Mouse (Mus musculus) MEL (cell line): ENCODE results near the gene D5Ertd579e. TPM values are rescaled to one million over a fixed set of nuclear protein-coding genes. Genes with fewer than 3 reads are reported as not detected.

Experiments used
- DNase-seq: peaks from one replicate; pipeline ENCODE4 v3.0.0; 2011; ENCODE audit warnings: low read depth, low spot score
- H3K27ac ChIP-seq: 2 replicates; pipeline ENCODE4 v1.5.1; 2012; ENCODE audit warnings: low read depth, mild to moderate bottlenecking, control low read depth, low read length, moderate library complexity; ENCODE audit not compliant: control insufficient read depth
- H3K27me3 ChIP-seq, 2 experiments: fragments of 150-350 bp in 1 of 2; sonication (generic) in 1 of 2; 2 replicates each; pipeline ENCODE4 v1.6.1; 2012; ENCODE audit warnings: low read length in 2 of 2, mild to moderate bottlenecking in 2 of 2, improper control_type of control experiment in 1 of 2, moderate library complexity in 1 of 2; ENCODE audit not compliant: insufficient read depth in 2 of 2, control insufficient read depth in 1 of 2
- H3K36me3 ChIP-seq, 2 experiments: 2 replicates each; pipeline ENCODE4 v1.6.1; 2012 to 2014; ENCODE audit warnings: low read length in 2 of 2, improper control_type of control experiment in 1 of 2, inconsistent platforms in 1 of 2, mild to moderate bottlenecking in 1 of 2; ENCODE audit not compliant: insufficient read depth in 2 of 2, control insufficient read depth in 1 of 2
- H3K4me1 ChIP-seq, 2 experiments: fragments of 150-350 bp in 1 of 2; sonication (generic) in 1 of 2; 2 replicates each; pipeline ENCODE4 v1.6.1; 2012; ENCODE audit warnings: low read length in 2 of 2, improper control_type of control experiment in 1 of 2, mild to moderate bottlenecking in 1 of 2; ENCODE audit not compliant: insufficient read depth in 2 of 2, control insufficient read depth in 1 of 2
- H3K4me3 ChIP-seq, 2 experiments: fragments of 150-350 bp in 1 of 2; sonication (generic) in 1 of 2; 2 replicates each; pipeline ENCODE4 v1.5.1; 2012; ENCODE audit warnings: low read depth in 2 of 2, low read length in 2 of 2, mild to moderate bottlenecking in 2 of 2, moderate library complexity in 2 of 2, control low read depth in 1 of 2, improper control_type of control experiment in 1 of 2; ENCODE audit not compliant: control insufficient read depth in 1 of 2, insufficient read depth in 1 of 2
- H3K79me2 ChIP-seq: 2 replicates; pipeline ENCODE4 v1.6.1; 2012; ENCODE audit warnings: mild to moderate bottlenecking, low read length, moderate library complexity; ENCODE audit not compliant: control insufficient read depth, poor library complexity, insufficient read depth
- H3K9ac ChIP-seq: 2 replicates; pipeline ENCODE4 v1.6.1; 2012; ENCODE audit warnings: low read depth, mild to moderate bottlenecking, control low read depth, low read length, moderate library complexity; ENCODE audit not compliant: control insufficient read depth, poor library complexity, severe bottlenecking
- H3K9me3 ChIP-seq: fragments of 150-350 bp; sonication (generic); replicated peaks from 2 replicates; pipeline ENCODE4 v1.6.1; 2012; ENCODE audit warnings: mild to moderate bottlenecking, low read length, improper control_type of control experiment, moderate library complexity; ENCODE audit not compliant: insufficient read depth
- BHLHE40 ChIP-seq: IDR thresholded peaks from 2 replicates; pipeline ENCODE4 v1.6.1; 2012; ENCODE audit warnings: low read depth, mild to moderate bottlenecking, inconsistent platforms, low read length, improper control_type of control experiment, borderline replicate concordance
- CHD2 ChIP-seq: IDR thresholded peaks from 2 replicates; pipeline ENCODE4 v1.6.1; 2011; ENCODE audit warnings: low read length, improper control_type of control experiment
- CTCF ChIP-seq, 3 experiments: IDR thresholded peaks in 2 of 3; conservative IDR thresholded peaks in 1 of 3; 2 replicates each; pipeline ENCODE4 v1.5.1; 2011 to 2012; ENCODE audit warnings: low read length in 3 of 3, low read depth in 2 of 3, mild to moderate bottlenecking in 2 of 3, improper control_type of control experiment in 1 of 3, inconsistent platforms in 1 of 3, mixed read lengths in 1 of 3, moderate library complexity in 1 of 3; ENCODE audit not compliant: control insufficient read depth in 1 of 3, insufficient read depth in 1 of 3, poor library complexity in 1 of 3, severe bottlenecking in 1 of 3
- ELF1 ChIP-seq: IDR thresholded peaks from 2 replicates; pipeline ENCODE4 v1.6.1; 2014; ENCODE audit warnings: low read depth, mild to moderate bottlenecking, inconsistent platforms, low read length, improper control_type of control experiment, moderate library complexity
- JUND ChIP-seq: IDR thresholded peaks from 2 replicates; pipeline ENCODE4 v1.6.1; 2011; ENCODE audit warnings: low read depth, mild to moderate bottlenecking, improper control_type of control experiment, low read length
- MAX ChIP-seq: IDR thresholded peaks from 2 replicates; pipeline ENCODE4 v1.6.1; 2011; ENCODE audit warnings: low read length, improper control_type of control experiment
- MEF2A ChIP-seq: IDR thresholded peaks from 2 replicates; pipeline ENCODE4 v1.6.1; 2014; ENCODE audit warnings: low read depth, mild to moderate bottlenecking, inconsistent platforms, low read length, improper control_type of control experiment; ENCODE audit not compliant: poor library complexity, insufficient replicate concordance, severe bottlenecking; ENCODE audit errors: extremely low read depth
- MYB ChIP-seq: IDR thresholded peaks from 2 replicates; pipeline ENCODE4 v1.6.1; 2011; ENCODE audit warnings: mild to moderate bottlenecking, low read depth, low read length, improper control_type of control experiment
- MYC ChIP-seq: IDR thresholded peaks from 2 replicates; pipeline ENCODE4 v1.6.1; 2011; ENCODE audit warnings: low read depth, mild to moderate bottlenecking, low read length, improper control_type of control experiment, moderate library complexity
- POLR2A ChIP-seq, 2 experiments: IDR thresholded peaks; 2 replicates each; pipeline ENCODE4 v1.6.1; 2011 to 2012; ENCODE audit warnings: low read length in 2 of 2, mild to moderate bottlenecking in 2 of 2, control low read depth in 1 of 2, improper control_type of control experiment in 1 of 2, low read depth in 1 of 2, moderate library complexity in 1 of 2; ENCODE audit not compliant: control insufficient read depth in 1 of 2, insufficient read depth in 1 of 2, poor library complexity in 1 of 2
- POLR2AphosphoS5 ChIP-seq: IDR thresholded peaks from 2 replicates; pipeline ENCODE4 v1.6.1; 2012; ENCODE audit warnings: low read depth, borderline replicate concordance, mild to moderate bottlenecking, inconsistent platforms, low read length, moderate library complexity, mixed read lengths
- SMC3 ChIP-seq: IDR thresholded peaks from 2 replicates; pipeline ENCODE4 v1.6.1; 2011; ENCODE audit warnings: low read depth, low read length, improper control_type of control experiment
- UBTF ChIP-seq: IDR thresholded peaks from 2 replicates; pipeline ENCODE4 v1.6.1; 2012; ENCODE audit warnings: low read depth, mild to moderate bottlenecking, inconsistent platforms, low read length, improper control_type of control experiment, moderate library complexity, borderline replicate concordance; ENCODE audit not compliant: insufficient read depth
- ZKSCAN1 ChIP-seq: IDR thresholded peaks from 2 replicates; pipeline ENCODE4 v1.6.1; 2012; ENCODE audit warnings: low read depth, mild to moderate bottlenecking, inconsistent platforms, low read length, improper control_type of control experiment, moderate library complexity
- ZMIZ1 ChIP-seq: IDR thresholded peaks from 2 replicates; pipeline ENCODE4 v1.6.1; 2012; ENCODE audit warnings: low read depth, mild to moderate bottlenecking, inconsistent platforms, low read length, improper control_type of control experiment, moderate library complexity
- ZNF384 ChIP-seq: IDR thresholded peaks from 2 replicates; pipeline ENCODE4 v1.6.1; 2012; ENCODE audit warnings: low read depth, mild to moderate bottlenecking, inconsistent platforms, low read length, improper control_type of control experiment
- polyA plus RNA-seq, 2 experiments: library from polyadenylated mRNA; stranded (reverse) in 1 of 2; unstranded in 1 of 2; fragments of >175 nt in 1 of 2; fragments of >200 nt in 1 of 2; gene quantifications; 2 replicates each; pipeline versions ENCODE4 v1.2.1 to v1.2.4; 2012; ENCODE audit warnings: low replicate concordance in 2 of 2, low read depth in 1 of 2; ENCODE audit not compliant: insufficient read length in 2 of 2, insufficient read depth in 1 of 2, missing spikeins in 1 of 2
- total RNA-seq: library from RNA; depleted of rRNA; stranded (reverse); fragments of 300-350 nt; gene quantifications from 2 replicates; pipeline ENCODE4 v1.2.3, GENCODE M21; 2012

The D5Ertd579e gene
- total and polyA plus RNA-seq, 3 experiments = 15.9 to 31.1 TPM; not detected in 1

- Histone ChIP-seq H3K9me3 (no peaks in the 10 kb centered on the region), H3K4me1 (peaks cover 15 to 24% of the 10 kb centered on the region in 2 experiments), H3K27ac (no peak overlapping the region), H3K9ac (no peak overlapping the region), H3K36me3 (peaks cover 0 to 18% of the 10 kb centered on the region in 2 experiments; a peak in 2 of 4 replicates), H3K4me3 (no peak overlapping the region), H3K79me2 (peaks cover 18% of the 10 kb centered on the region), H3K27me3 (no peaks in the 10 kb centered on the region)
- TF ChIP-seq ZMIZ1 = no peak
- TF ChIP-seq JUND = peak; percentile 49; the same call in 1 of the 2 replicates
- TF ChIP-seq ELF1 = no peak
- no peak for TF ChIP-seq SMC3
- TF ChIP-seq UBTF = no peak
- TF ChIP-seq BHLHE40 = no peak
- TF ChIP-seq ZKSCAN1 = no peak
- TF ChIP-seq MYB = no peak
- no peak for DNase-seq
Observed at GRCm38 (mm10) chr5:36698689-36699088, 2.9 kb upstream of the D5Ertd579e start.

- no peak overlapping the region for H3K9ac ChIP-seq
- no peaks in the 10 kb centered on the region for H3K27me3 ChIP-seq
- TF ChIP-seq POLR2AphosphoS5 = no peak
- no peak for DNase-seq
- H3K36me3 ChIP-seq = peaks cover 0 to 20% of the 10 kb centered on the region in 2 experiments; a peak in 2 of 4 replicates
- no peak overlapping the region for H3K4me3 ChIP-seq
- peaks cover 23% of the 10 kb centered on the region for H3K79me2 ChIP-seq
- H3K27ac ChIP-seq = no peak overlapping the region
- H3K4me1 ChIP-seq = peaks cover 15 to 26% of the 10 kb centered on the region in 2 experiments
- no peaks in the 10 kb centered on the region for H3K9me3 ChIP-seq
Observed at GRCm38 (mm10) chr5:36698067-36698670, 2.3 kb upstream of the D5Ertd579e start.

- H3K79me2 ChIP-seq = peaks cover 34% of the 10 kb centered on the region
- TF ChIP-seq CTCF (IDR thresholded peaks at IDR 0.05 in 2 of 3, conservative IDR thresholded peaks at IDR 0.05 in 1 of 3; ENCODE audit: control insufficient read depth in 1 of 3, insufficient read depth in 1 of 3, low read depth in 2 of 3, low read length in 3 of 3, poor library complexity in 1 of 3, severe bottlenecking in 1 of 3) (no peak), MEF2A (no peak), MAX (no peak), POLR2AphosphoS5 (no peak), ZNF384 (no peak), ELF1 (no peak), MYC (no peak), POLR2A (IDR thresholded peaks at IDR 0.05; ENCODE audit: control insufficient read depth in 1 of 2, insufficient read depth in 1 of 2, low read depth in 1 of 2, low read length in 2 of 2, poor library complexity in 1 of 2) (no peak), BHLHE40 (no peak), CHD2 (no peak), MYB (no peak)
- TF ChIP-seq, all 39 proteins: peak for 0
- H3K27me3 ChIP-seq = no peaks in the 10 kb centered on the region
- peaks cover 15 to 30% of the 10 kb centered on the region in 2 experiments for H3K4me1 ChIP-seq
- H3K9ac ChIP-seq = peak overlapping the region; percentile 84
- H3K9me3 ChIP-seq = no peaks in the 10 kb centered on the region
- peaks cover 0 to 32% of the 10 kb centered on the region in 2 experiments; a peak in 2 of 4 replicates for H3K36me3 ChIP-seq
- DNase-seq = no peak
- H3K27ac ChIP-seq = no peak overlapping the region; the same call in 1 of the 2 replicates
- peak overlapping the region; percentile 52 to 65; a peak in 3 of 4 replicates for H3K4me3 ChIP-seq
Observed at GRCm38 (mm10) chr5:36696504-36697300, 878 bp upstream of the D5Ertd579e start.
